Mouse (Mus musculus) stomach, postnatal 0 days (tissue): ENCODE results near the gene Ltb.
A peak's percentile ranks its signal among the peaks of the same experiment; 100 is the strongest.

Source experiments
- CTCF ChIP-seq: IDR thresholded peaks from 2 replicates; pipeline ENCODE4 v1.5.1; 2016; ENCODE audit warnings: antibody characterized with exemption, low read depth, mild to moderate bottlenecking, moderate library complexity
- EP300 ChIP-seq: optimal IDR thresholded peaks from 2 replicates; pipeline ENCODE3; 2016; ENCODE audit warnings: antibody characterized with exemption

DNA sequence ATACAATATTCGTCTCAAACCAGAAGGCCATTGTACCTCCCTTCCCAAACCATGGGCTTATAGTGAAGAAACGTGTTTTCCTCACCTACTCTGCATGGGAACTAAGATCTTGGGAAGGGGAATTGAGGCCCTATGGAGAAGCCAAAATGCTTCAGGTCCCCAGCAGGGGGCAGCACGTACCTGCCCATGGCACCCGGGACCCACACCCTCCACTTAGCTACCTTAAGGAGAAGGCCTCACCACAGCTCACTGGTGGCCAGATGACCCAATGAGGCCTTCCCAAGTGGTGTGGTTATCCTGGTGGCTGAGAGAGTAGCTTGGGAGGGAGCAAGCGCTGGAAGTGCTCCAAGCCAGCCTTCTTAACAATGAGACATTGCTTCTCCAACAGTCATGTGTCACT is 15.7 kb upstream of the Ltb start:
- peak; percentile 97 for TF ChIP-seq CTCF
- no peak for TF ChIP-seq EP300
